Mouse (Mus musculus) heart, embryonic 13.5 days (tissue): Measurements from ENCODE around the gene Fancl. TPM values are rescaled to one million over a fixed set of nuclear protein-coding genes. Genes with fewer than 3 reads are reported as not detected.

ENCODE experiments used
- ATAC-seq: fragments of 200-750 bp; cut with Nextera tagmentation; 2 replicates; pipeline ENCODE4 v1.8.0; 2017; ENCODE audit warnings: moderate TSS enrichment; ENCODE audit not compliant: insufficient number of reproducible peaks, low FRiP score, low TSS enrichment; ENCODE audit errors: extremely low read depth
- H3K27ac ChIP-seq: fragments of 300-500 bp; sonication (generic); replicated peaks from 2 replicates; pipeline ENCODE4 v1.5.1; 2015; ENCODE audit warnings: moderate library complexity, mild to moderate bottlenecking, inconsistent platforms
- H3K27me3 ChIP-seq: fragments of 300-500 bp; sonication (generic); replicated peaks from 2 replicates; pipeline ENCODE4 v1.6.1; 2015; ENCODE audit warnings: mild to moderate bottlenecking, inconsistent platforms
- H3K36me3 ChIP-seq: fragments of 300-500 bp; sonication (generic); 2 replicates; pipeline ENCODE4 v1.6.1; 2015; ENCODE audit warnings: mild to moderate bottlenecking, inconsistent platforms
- H3K4me1 ChIP-seq: fragments of 300-500 bp; sonication (generic); 2 replicates; pipeline ENCODE4 v1.6.1; 2015; ENCODE audit warnings: inconsistent platforms
- H3K4me2 ChIP-seq: fragments of 300-500 bp; sonication (generic); 2 replicates; pipeline ENCODE4 v1.6.1; 2015; ENCODE audit warnings: inconsistent platforms, mild to moderate bottlenecking, moderate library complexity
- H3K4me3 ChIP-seq: fragments of 300-500 bp; sonication (generic); 2 replicates; pipeline ENCODE4 v1.5.1; 2015; ENCODE audit warnings: moderate library complexity, mild to moderate bottlenecking, inconsistent platforms
- H3K9ac ChIP-seq: fragments of 300-500 bp; sonication (generic); 2 replicates; pipeline ENCODE4 v1.6.1; 2015; ENCODE audit warnings: inconsistent platforms, mild to moderate bottlenecking, moderate library complexity
- H3K9me3 ChIP-seq: fragments of 300-500 bp; sonication (generic); 2 replicates; pipeline ENCODE4 v1.6.1; 2016; ENCODE audit warnings: inconsistent platforms
- WGBS: fragments of 180-500 bp; shearing (Covaris S2); methylation state at CpG from one replicate; pipeline ENCODE4 v1.1.7; 2015; ENCODE audit warnings: mixed read lengths; 5-methylcytosine and 5-hydroxymethylcytosine counted together
- polyA plus RNA-seq: library from polyadenylated mRNA; unstranded; fragments of >200 nt; fragmentation: Nextera tagmentation; extraction: Ambion mirVana; gene quantifications from 2 replicates; pipeline ENCODE4 v1.2.1, GENCODE M21; 2015

The Fancl gene
- polyA plus RNA-seq, 1 experiment from 2014 or later, result 23.9 TPM

GRCm38 (mm10) chr11:26434229-26434628 is 48.3 kb downstream of the Fancl start:
- Histone ChIP-seq H3K9ac (no peak overlapping the region), H3K27me3 (no peaks in the 10 kb centered on the region), H3K4me2 (no peak overlapping the region), H3K4me1 (no peaks in the 10 kb centered on the region), H3K36me3 (0 out of 2 replicates have a peak, but pooled peaks cover 3% of the 10 kb centered on the region), H3K27ac (no peak overlapping the region), H3K9me3 (no peaks in the 10 kb centered on the region), H3K4me3 (no peak overlapping the region)
- ATAC-seq, result no peak

- H3K4me2 ChIP-seq, result no peak overlapping the region
- no peak for ATAC-seq
- H3K27me3 ChIP-seq, result no peaks in the 10 kb centered on the region
- H3K36me3 ChIP-seq, result peaks cover 5% of the 10 kb centered on the region; the same call in 1 of the 2 replicates
- H3K9me3 ChIP-seq, result no peaks in the 10 kb centered on the region
- 79% methylated on average over 13 of the region's 13 CpGs for WGBS
- H3K4me1 ChIP-seq, result no peaks in the 10 kb centered on the region
- H3K4me3 ChIP-seq, result no peak overlapping the region
- no peak overlapping the region for H3K27ac ChIP-seq
- H3K9ac ChIP-seq, result no peak overlapping the region
These were observed 51.9 kb downstream of the Fancl start for GRCm38 (mm10) chr11:26437818-26438217.

GRCm38 (mm10) chr11:26441121-26441520 is 55.2 kb downstream of the Fancl start:
- no peaks in the 10 kb centered on the region for H3K4me1 ChIP-seq
- H3K4me2 ChIP-seq, result no peak overlapping the region
- no peak for ATAC-seq
- H3K27ac ChIP-seq, result no peak overlapping the region
- peaks cover 14% of the 10 kb centered on the region; the same call in 1 of the 2 replicates for H3K36me3 ChIP-seq
- H3K9me3 ChIP-seq, result no peaks in the 10 kb centered on the region
- no peak overlapping the region for H3K9ac ChIP-seq
- no peak overlapping the region for H3K4me3 ChIP-seq
- no peaks in the 10 kb centered on the region for H3K27me3 ChIP-seq
- 59% methylated on average over 1 of the region's 1 CpGs for WGBS

- Histone ChIP-seq H3K4me1 (no peaks in the 10 kb centered on the region), H3K4me2 (no peak overlapping the region), H3K9me3 (no peaks in the 10 kb centered on the region), H3K4me3 (no peak overlapping the region), H3K27ac (no peak overlapping the region), H3K36me3 (peaks cover 15% of the 10 kb centered on the region; the same call in 1 of the 2 replicates), H3K27me3 (no peaks in the 10 kb centered on the region), H3K9ac (no peak overlapping the region)
- no peak for ATAC-seq
These were observed 58.4 kb downstream of the Fancl start for GRCm38 (mm10) chr11:26444374-26444773.

GRCm38 (mm10) chr11:26449789-26450188 is 63.9 kb downstream of the Fancl start:
- Histone ChIP-seq H3K4me2 (no peak overlapping the region), H3K9me3 (no peaks in the 10 kb centered on the region), H3K27ac (no peak overlapping the region), H3K27me3 (no peaks in the 10 kb centered on the region), H3K36me3 (peaks cover 12% of the 10 kb centered on the region), H3K4me1 (peaks cover 4% of the 10 kb centered on the region; the same call in 1 of the 2 replicates), H3K4me3 (no peak overlapping the region), H3K9ac (no peak overlapping the region)
- no peak for ATAC-seq
- 79% methylated on average over 3 of the region's 3 CpGs for WGBS

- WGBS, result 82% methylated on average over 1 of the region's 1 CpGs
- peaks cover 8% of the 10 kb centered on the region for H3K36me3 ChIP-seq
- no peaks in the 10 kb centered on the region for H3K9me3 ChIP-seq
- no peak for ATAC-seq
- no peak overlapping the region for H3K9ac ChIP-seq
- no peak overlapping the region for H3K4me3 ChIP-seq
- H3K27me3 ChIP-seq, result no peaks in the 10 kb centered on the region
- H3K4me1 ChIP-seq, result peaks cover 4% of the 10 kb centered on the region; the same call in 1 of the 2 replicates
- H3K27ac ChIP-seq, result no peak overlapping the region
- no peak overlapping the region for H3K4me2 ChIP-seq
These were observed 64.7 kb downstream of the Fancl start for GRCm38 (mm10) chr11:26450636-26451035.

- no peak for ATAC-seq
- Histone ChIP-seq H3K4me1 (peaks cover 4% of the 10 kb centered on the region; the same call in 1 of the 2 replicates), H3K4me2 (no peak overlapping the region), H3K27me3 (no peaks in the 10 kb centered on the region), H3K9me3 (no peaks in the 10 kb centered on the region), H3K36me3 (peaks cover 8% of the 10 kb centered on the region), H3K4me3 (no peak overlapping the region), H3K9ac (no peak overlapping the region), H3K27ac (no peak overlapping the region)
- 77% methylated on average over 2 of the region's 2 CpGs for WGBS
These were observed 65.3 kb downstream of the Fancl start for GRCm38 (mm10) chr11:26451228-26451627.

- peaks cover 4% of the 10 kb centered on the region; the same call in 1 of the 2 replicates for H3K4me1 ChIP-seq
- WGBS, result 85% methylated on average over 4 of the region's 4 CpGs
- no peak overlapping the region for H3K4me3 ChIP-seq
- ATAC-seq, result no peak
- H3K9me3 ChIP-seq, result no peaks in the 10 kb centered on the region
- no peak overlapping the region for H3K9ac ChIP-seq
- H3K36me3 ChIP-seq, result peaks cover 5% of the 10 kb centered on the region; the same call in 1 of the 2 replicates
- no peak overlapping the region for H3K4me2 ChIP-seq
- H3K27ac ChIP-seq, result no peak overlapping the region
- no peaks in the 10 kb centered on the region for H3K27me3 ChIP-seq
These were observed 66.8 kb downstream of the Fancl start for GRCm38 (mm10) chr11:26452693-26453092.

GRCm38 (mm10) chr11:26454081-26454480 is 68.1 kb downstream of the Fancl start:
- no peak for ATAC-seq
- H3K4me2 ChIP-seq, result no peak overlapping the region
- peaks cover 5% of the 10 kb centered on the region; the same call in 1 of the 2 replicates for H3K36me3 ChIP-seq
- WGBS, result 81% methylated on average over 4 of the region's 4 CpGs
- H3K27ac ChIP-seq, result no peak overlapping the region
- peaks cover 4% of the 10 kb centered on the region; the same call in 1 of the 2 replicates for H3K4me1 ChIP-seq
- no peak overlapping the region for H3K4me3 ChIP-seq
- no peak overlapping the region for H3K9ac ChIP-seq
- no peaks in the 10 kb centered on the region for H3K9me3 ChIP-seq
- H3K27me3 ChIP-seq, result no peaks in the 10 kb centered on the region

GRCm38 (mm10) chr11:26477037-26477739 is 91.3 kb downstream of the Fancl start:
- Histone ChIP-seq H3K4me2 (no peak overlapping the region), H3K4me1 (no peaks in the 10 kb centered on the region), H3K27ac (no peak overlapping the region), H3K9ac (no peak overlapping the region), H3K4me3 (no peak overlapping the region), H3K27me3 (no peaks in the 10 kb centered on the region), H3K9me3 (no peaks in the 10 kb centered on the region), H3K36me3 (peaks cover 33% of the 10 kb centered on the region)
- no peak for ATAC-seq
- 69% methylated on average over 6 of the region's 6 CpGs for WGBS

- H3K4me2 ChIP-seq, result no peak overlapping the region
- 81% methylated on average over 3 of the region's 3 CpGs for WGBS
- no peak overlapping the region for H3K27ac ChIP-seq
- no peaks in the 10 kb centered on the region for H3K27me3 ChIP-seq
- H3K4me3 ChIP-seq, result no peak overlapping the region
- H3K9ac ChIP-seq, result no peak overlapping the region
- no peaks in the 10 kb centered on the region for H3K9me3 ChIP-seq
- H3K36me3 ChIP-seq, result peaks cover 2% of the 10 kb centered on the region; the same call in 1 of the 2 replicates
- ATAC-seq, result no peak
- no peaks in the 10 kb centered on the region for H3K4me1 ChIP-seq
These were observed 95.8 kb downstream of the Fancl start for GRCm38 (mm10) chr11:26481691-26482242.
